Mouse (Mus musculus) urinary bladder, adult 18-20 months (tissue): ENCODE measurements around the gene Fam43a.
A peak's percentile ranks its signal among the peaks of the same experiment; 100 is the strongest.

Experiments used
- DNase-seq, 2 experiments: peaks; one replicate each; pipeline ENCODE4 v3.0.0; 2022; ENCODE audit warnings: low spot score in 2 of 2, mixed read lengths in 2 of 2

Fam43a gene

DNA sequence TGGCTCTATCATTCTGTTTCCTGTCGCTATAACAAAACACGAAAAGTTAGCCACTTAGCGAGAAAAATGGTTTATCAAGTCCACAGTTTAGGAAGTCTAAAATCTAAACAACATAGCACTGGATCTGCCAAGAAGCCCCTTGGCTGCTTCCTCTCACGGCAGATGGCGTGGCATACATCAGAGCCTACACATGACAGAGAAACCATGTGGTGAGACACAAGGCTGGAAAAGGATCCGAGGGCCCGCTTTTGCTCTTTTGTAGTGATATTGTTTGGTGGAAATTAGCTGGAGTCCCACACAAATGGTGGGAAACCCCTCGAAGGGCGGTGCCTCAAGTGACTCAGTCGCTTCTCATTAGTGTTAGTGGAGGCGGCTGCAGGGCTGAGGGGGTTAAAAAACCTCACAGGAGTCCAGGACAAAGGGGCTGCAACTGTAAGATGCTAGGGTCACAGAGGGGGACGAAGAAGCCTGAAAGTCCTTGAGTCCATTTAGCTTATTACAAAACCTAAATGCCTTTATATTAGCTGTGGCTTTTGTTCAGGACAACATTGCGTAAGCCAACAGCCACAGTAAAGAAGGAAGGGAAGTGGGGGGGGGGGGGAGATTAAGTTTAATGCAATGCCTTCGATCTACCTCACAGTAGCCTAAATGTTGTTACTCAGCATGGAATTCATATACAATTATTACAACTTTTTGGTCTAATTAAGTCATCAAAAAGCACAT, 3.5 kb upstream of the Fam43a start:
- no peak for DNase-seq

DNA sequence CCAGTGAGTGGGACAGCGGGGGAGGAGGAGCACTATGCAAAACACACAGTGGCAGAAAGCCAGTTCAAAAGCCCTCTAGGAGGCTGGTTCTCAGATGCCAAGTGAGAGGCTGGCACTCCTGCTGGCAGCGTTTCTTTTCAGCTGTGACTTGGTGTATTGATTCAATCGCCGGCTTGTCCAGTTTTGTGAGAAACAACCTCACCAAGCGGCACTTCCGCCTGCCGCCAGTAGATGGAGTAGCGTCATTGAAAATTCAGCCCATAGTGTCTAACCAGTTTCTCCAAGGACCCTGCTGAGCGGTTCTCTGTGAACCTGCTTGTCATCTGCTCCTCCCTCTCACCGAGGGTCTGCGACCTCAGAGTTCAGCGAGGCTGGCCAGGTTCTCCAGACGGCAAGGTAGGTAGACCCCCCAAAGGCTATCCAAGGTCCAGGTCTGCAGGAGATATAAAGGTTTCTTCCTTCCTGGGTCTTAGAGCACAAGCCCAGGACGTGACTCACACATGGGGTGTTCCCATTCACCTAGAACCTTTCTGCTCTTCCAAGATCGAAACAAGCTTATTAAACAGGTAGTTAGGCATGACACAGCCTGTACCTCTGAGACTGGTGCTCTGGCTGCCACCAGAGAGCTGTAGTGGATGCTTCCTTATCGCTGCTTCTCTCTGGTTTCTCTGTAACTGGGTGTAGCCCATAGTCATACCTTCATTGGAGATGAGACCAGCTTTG, 2.4 kb upstream of the Fam43a start:
- DNase-seq, result peak; percentile 85 to 95

GRCm38 (mm10) chr16:30600431-30601045, 1.0 kb downstream of the Fam43a start:
- DNase-seq, result peak; percentile 50 to 65

- DNase-seq, result no peak
Measured at GRCm38 (mm10) chr16:30601046-30601832, 1.7 kb downstream of the Fam43a start.

- no peak for DNase-seq
Measured at GRCm38 (mm10) chr16:30601946-30602345, 2.4 kb downstream of the Fam43a start.

- no peak for DNase-seq
Measured at GRCm38 (mm10) chr16:30602684-30603530, 3.4 kb downstream of the Fam43a start.

DNA sequence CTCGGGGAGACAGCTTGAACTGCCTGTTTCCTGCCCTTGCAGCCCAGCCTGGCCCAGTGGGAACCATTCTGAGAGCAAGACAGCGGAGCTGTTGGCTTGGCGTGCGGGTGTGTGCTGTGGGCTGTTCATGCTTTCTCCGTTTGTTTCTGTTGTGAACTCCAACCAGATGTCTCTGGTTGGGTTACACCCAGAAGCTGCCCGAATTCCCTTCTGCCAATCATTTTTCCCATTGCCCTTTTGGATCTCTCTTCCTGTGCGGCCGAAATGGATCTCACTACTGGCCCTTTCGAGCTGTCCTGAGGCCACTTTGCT, 4.0 kb downstream of the Fam43a start:
- no peak for DNase-seq

DNA sequence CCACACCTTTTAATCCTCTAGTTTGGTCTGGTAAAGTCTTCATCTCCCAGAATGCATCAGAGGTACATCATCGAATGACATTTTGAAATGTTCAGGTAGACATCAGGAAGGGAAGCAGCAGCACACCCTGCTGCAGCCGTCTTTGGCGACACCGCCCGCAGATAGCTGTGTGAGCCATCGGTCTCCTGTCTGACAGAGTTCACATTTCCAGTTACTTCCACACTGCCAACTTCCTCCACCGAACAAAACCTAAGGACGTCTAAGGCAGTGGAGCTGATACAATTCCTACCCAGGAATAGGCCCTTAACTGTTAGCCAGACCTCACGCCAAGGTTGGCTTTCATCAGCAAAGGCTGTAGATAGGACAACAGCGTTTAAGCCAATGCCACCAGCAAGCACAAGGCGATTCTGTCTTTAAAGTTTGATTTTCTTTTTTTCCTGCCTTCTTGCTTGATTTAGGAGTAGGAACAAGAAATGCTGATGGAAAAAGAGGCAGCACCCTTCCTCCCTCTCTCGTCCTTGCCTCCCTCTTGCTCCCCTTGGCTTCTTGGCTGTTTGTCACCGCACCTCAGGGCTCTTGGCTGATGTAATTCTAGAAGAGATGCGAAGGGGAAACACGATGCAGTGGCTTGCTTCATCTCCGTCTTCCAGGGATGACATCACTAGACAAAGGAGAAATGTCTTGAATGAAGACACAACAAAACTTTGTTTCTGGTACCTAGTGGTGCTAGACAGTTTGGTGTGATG, 4.7 kb downstream of the Fam43a start:
- DNase-seq, result no peak

DNA sequence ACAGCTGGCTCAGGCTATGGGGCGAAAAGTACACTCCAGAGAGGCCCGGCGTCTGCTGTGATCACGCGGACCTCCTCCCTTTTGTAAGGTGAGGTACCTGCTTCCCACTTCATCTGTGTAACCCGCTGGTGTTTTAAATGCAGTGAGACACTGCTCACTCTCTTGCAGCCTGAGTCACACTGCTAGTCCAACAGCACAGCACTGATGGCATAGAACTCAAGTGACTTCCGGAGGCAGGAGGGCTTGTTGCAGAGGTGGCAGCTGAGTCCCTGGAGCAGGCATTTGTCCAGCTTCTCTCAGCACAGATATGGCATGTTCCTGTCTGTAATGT, 5.2 kb downstream of the Fam43a start:
- DNase-seq, result no peak

GRCm38 (mm10) chr16:30605528-30605927, 6.0 kb downstream of the Fam43a start:
- no peak for DNase-seq

- no peak for DNase-seq
Measured at GRCm38 (mm10) chr16:30607868-30608267, 8.3 kb downstream of the Fam43a start.

DNA sequence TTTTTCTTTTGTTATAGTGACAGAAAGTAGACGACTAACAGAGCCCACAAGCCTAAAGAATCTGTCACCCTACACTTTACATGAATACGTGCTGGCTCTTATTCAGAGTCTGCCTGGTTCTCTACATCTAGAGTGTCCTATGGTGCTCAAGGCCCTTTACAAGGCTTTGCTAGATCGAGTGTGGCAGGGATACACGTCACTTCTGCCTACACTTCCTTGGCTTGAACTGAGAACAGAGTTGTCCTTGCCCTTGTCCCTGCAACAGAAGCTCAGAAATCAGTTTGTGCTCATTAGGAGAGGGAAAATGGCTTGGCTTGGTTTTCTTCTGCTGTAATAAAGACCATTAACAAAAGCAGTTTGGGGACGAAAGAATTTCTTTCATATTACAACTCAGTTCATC, 11.8 kb downstream of the Fam43a start:
- no peak for DNase-seq

DNA sequence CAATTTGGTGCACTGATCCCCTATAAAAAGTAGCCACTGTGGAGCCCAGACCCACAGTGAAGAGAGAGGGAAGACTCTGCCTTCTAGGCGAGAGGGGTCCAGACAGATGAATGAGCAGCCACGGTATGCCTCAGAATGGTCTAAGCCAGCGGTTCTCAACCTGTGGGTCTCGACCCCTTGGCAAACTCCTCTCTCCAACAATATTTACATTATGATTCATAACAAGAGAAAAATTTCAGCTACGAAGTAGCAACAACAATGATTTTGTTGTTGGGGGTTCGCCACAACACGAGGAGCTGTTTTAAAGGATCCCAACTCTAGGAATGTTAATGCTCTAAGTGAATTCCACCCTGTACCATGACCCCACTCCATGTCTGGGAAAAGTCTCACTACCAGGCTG, 13.6 kb downstream of the Fam43a start:
- DNase-seq, result no peak

DNA sequence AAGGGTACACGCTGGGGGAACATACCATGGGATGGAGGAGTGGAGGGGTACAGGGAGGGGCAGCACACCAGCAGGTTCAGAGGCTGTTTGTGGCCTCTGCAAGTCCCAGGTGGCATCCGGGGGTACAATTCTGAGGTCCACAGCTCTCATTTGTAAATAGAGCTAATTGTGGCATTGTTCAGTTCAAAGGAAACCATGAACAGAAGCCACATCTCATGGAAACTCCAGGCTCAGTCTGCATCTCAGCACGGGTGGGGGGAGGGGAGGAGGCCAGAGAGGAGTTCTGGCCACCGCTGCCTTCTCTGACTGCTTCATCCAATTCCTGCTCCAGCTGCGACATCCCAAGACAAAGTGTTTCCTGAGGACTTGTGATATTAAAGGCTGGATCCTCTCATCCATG, 14.6 kb downstream of the Fam43a start:
- DNase-seq, result no peak

DNA sequence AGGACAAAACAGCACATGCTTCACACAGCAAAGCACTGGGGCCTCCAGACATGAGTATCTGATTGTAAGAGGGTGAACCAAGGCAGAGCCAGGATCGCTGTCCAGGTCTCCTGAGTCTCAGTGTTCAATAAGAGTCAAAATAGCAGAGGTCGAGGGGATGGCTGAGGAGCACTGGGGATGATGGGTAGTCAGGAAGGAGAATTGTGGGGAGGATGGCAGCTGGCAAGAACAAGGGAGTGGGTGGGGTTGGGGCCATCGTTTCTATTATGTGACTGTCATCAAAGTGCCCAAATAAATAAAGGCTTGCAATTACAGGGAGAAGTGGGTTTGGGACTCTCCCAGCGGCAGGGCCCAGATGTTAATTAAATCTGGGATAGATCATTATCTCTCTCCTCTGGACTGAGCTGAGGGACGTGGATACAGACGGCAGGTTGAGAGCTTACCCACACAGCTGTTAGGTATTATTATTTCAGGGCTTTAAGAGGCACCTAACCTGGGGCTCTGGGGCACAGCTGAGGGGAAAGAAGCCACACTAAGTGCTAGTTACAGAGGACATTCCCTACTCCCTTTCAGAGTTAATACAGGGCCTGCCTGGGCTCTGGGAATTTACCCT, 15.3 kb downstream of the Fam43a start:
- no peak for DNase-seq

- DNase-seq, result no peak
Measured at GRCm38 (mm10) chr16:30616281-30616680, 16.8 kb downstream of the Fam43a start.

DNA sequence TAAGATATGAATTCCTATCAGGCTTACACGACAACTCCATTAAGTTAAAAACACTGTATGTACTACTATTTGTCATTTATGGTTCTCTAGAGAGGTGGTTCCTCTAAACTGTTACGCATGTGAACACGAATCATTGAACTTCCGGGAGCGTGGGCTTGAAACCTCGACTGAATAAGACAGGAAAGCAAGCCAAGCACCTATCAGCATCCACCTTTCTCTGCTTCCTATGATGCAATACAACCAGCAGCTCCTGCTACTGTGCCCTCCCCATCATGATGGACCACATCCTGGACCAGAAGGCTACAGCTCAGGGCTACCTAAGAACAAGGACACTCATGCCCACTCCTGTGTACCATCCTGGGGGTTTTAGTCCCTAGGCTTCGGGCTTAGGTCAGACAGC, 24.1 kb downstream of the Fam43a start:
- DNase-seq, result no peak

DNA sequence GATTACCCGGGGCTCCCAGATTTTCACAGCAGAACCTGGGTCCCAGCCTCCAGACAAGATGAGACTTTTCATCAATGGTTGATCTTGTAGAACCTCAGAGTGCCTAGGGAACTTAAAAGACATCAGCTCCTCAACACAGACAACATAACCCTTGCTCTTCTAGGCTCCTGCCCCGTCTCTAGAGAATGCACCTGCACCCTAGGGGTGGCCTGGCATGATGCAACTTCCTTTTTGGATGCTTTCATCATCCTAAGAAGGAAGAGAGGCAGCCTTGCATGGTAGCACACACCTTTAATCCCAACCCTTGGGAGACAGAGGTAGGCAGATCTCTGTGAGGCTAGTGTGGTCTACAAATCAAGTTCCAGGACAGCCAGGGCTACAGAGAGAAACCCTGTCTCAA, 25.1 kb downstream of the Fam43a start:
- DNase-seq, result no peak

- DNase-seq, result no peak
Measured at GRCm38 (mm10) chr16:30627586-30628337, 28.2 kb downstream of the Fam43a start.

DNA sequence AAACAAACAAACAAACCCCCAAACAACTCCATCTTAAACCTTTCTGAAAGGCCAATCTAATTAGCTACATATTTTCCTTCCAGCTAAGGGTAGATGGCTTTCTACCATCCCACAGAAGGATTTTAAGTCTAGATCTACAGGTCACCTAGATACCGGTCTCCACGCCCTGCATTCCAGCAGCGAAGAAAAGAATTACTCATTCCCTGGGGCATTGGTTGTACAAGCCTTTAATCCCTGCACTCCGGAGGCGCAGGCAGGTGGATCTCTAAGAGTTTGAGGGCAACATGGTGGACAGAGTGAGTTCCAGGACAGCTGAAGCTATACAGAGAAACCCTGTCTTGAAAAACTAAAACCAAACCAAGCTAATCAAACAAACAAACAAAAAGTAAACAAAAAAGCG, 28.9 kb downstream of the Fam43a start:
- no peak for DNase-seq
